Mouse (Mus musculus): ENCODE measurements around the gene Pcolce. TPM values are rescaled to one million over a fixed set of nuclear protein-coding genes. Genes with fewer than 3 reads are reported as not detected.

Gene Pcolce
- polyA plus RNA-seq, 1 experiment from 2014 or later, result 133 TPM

DNA sequence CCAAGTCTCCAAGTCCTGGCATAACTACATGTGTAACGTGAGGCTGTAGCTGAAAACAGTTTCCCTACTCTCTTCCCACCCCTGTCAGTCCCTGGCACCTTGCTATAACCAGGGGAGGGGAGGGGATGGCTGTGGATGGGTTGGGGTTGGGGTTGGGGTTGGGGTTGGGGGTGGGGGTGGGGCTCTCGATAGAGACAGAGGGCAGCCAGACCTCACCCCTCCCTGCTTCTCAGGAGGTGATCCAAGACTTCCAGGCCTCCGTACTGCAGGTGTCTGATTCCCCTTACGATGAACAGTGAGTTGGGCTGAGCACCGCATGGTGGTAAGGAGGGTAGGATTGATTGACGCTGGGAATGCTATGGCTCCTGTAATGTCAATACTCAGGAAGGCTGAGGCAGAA is 47.8 kb downstream of the Pcolce start:
- WGBS, result 67% methylated on average over 6 of the region's 6 CpGs
- DNase-seq (ENCODE audit: low spot score) (no peak), ATAC-seq (replicated peaks; ENCODE audit: insufficient number of reproducible peaks, low FRiP score, low TSS enrichment, low read depth) (no peak)
- Histone ChIP-seq H3K4me2 (ENCODE audit: low read depth, low read length) (no peak overlapping the region), H3K9ac (replicated peaks; ENCODE audit: low read length) (no peak overlapping the region), H3K4me3 (ENCODE audit: low read depth, low read length) (no peak overlapping the region), H3K9me3 (replicated peaks; ENCODE audit: control insufficient read depth, low read length) (no peaks in the 10 kb centered on the region), H3K27ac (replicated peaks; ENCODE audit: low read depth, low read length) (no peak overlapping the region), H3K27me3 (ENCODE audit: control insufficient read depth, insufficient read depth, low read length) (no peaks in the 10 kb centered on the region), H3K36me3 (replicated peaks; ENCODE audit: control insufficient read depth, insufficient read depth, low read depth, low read length) (no peaks in the 10 kb centered on the region), H3K4me1 (ENCODE audit: control insufficient read depth, insufficient read depth, low read length) (no peaks in the 10 kb centered on the region)

DNA sequence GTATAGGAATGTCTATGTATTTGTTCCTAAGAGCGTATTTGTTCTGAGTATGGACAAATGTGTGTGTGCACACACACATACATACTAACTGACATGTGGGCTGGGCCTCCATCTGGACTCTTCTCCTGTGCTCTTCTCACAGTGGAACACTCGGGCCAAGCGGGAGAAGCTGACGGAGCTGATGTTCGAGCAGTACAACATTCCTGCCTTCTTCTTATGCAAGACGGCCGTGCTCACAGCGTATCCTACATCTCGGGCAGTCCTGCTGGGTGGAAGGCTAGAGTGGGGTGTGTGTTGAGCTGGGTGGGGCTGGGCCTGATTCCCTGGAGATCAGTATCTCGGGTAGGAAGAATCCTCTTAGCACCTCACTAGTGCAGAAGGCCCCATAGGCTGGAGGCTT is 50.6 kb downstream of the Pcolce start:
- no peak for DNase-seq (ENCODE audit: low spot score)
- H3K4me2 ChIP-seq (ENCODE audit: low read depth, low read length), result no peak overlapping the region
- no peaks in the 10 kb centered on the region for H3K36me3 ChIP-seq (replicated peaks; ENCODE audit: control insufficient read depth, insufficient read depth, low read depth, low read length)
- no peaks in the 10 kb centered on the region for H3K9me3 ChIP-seq (replicated peaks; ENCODE audit: control insufficient read depth, low read length)
- ATAC-seq (replicated peaks; ENCODE audit: insufficient number of reproducible peaks, low FRiP score, low TSS enrichment, low read depth), result no peak
- H3K27me3 ChIP-seq (ENCODE audit: control insufficient read depth, insufficient read depth, low read length), result no peaks in the 10 kb centered on the region
- H3K9ac ChIP-seq (replicated peaks; ENCODE audit: low read length), result no peak overlapping the region
- no peaks in the 10 kb centered on the region for H3K4me1 ChIP-seq (ENCODE audit: control insufficient read depth, insufficient read depth, low read length)
- 68% methylated on average over 10 of the region's 10 CpGs for WGBS
- H3K4me3 ChIP-seq (ENCODE audit: low read depth, low read length), result no peak overlapping the region
- no peak overlapping the region for H3K27ac ChIP-seq (replicated peaks; ENCODE audit: low read depth, low read length)

DNA sequence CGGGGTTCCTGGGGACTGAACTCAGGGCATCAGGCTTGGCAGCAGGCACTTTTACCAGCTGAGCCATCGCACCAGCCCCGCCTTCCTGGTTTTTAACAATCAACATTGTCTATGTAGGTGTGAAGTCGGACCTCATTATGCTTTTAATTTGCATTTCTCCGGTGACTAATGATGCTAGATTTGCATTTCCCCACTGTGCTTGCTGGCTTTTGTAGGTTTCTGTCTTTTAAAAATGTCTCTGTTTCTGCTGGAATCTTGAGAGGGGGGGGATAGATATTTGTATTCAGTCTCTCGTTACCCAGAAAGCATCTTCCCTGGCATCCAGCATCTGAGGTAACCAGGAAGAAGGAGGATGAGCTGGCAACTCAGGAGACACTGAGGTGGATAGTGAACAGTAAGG is 52.0 kb downstream of the Pcolce start:
- Histone ChIP-seq H3K4me1 (ENCODE audit: control insufficient read depth, insufficient read depth, low read length) (no peaks in the 10 kb centered on the region), H3K36me3 (replicated peaks; ENCODE audit: control insufficient read depth, insufficient read depth, low read depth, low read length) (no peaks in the 10 kb centered on the region), H3K9ac (replicated peaks; ENCODE audit: low read length) (no peak overlapping the region), H3K9me3 (replicated peaks; ENCODE audit: control insufficient read depth, low read length) (no peaks in the 10 kb centered on the region), H3K4me2 (ENCODE audit: low read depth, low read length) (no peak overlapping the region), H3K27ac (replicated peaks; ENCODE audit: low read depth, low read length) (no peak overlapping the region), H3K27me3 (ENCODE audit: control insufficient read depth, insufficient read depth, low read length) (no peaks in the 10 kb centered on the region), H3K4me3 (ENCODE audit: low read depth, low read length) (no peak overlapping the region)
- 70% methylated on average over 6 of the region's 6 CpGs for WGBS
- DNase-seq (ENCODE audit: low spot score) (no peak), ATAC-seq (replicated peaks; ENCODE audit: insufficient number of reproducible peaks, low FRiP score, low TSS enrichment, low read depth) (no peak)

Other genes with a start within 250 kb of the Pcolce start
- 0.04 and 0.06 TPM in 2 replicates for gene Zan, start 136.7 kb downstream of the Pcolce start, polyA plus RNA-seq (2014; fragmentation: Nextera tagmentation; extraction: Ambion mirVana)
- gene Pop7, start 111.3 kb downstream of the Pcolce start, polyA plus RNA-seq (2014; fragmentation: Nextera tagmentation; extraction: Ambion mirVana), result 54.0 and 55.9 TPM in 2 replicates
- 8.5 and 8.7 TPM in 2 replicates for gene Gigyf1, start 95.2 kb downstream of the Pcolce start, polyA plus RNA-seq (2014; fragmentation: Nextera tagmentation; extraction: Ambion mirVana)
- 0.63 and 0.95 TPM in 2 replicates for gene Epo, start 80.5 kb downstream of the Pcolce start, polyA plus RNA-seq (2014; fragmentation: Nextera tagmentation; extraction: Ambion mirVana)
- gene Gnb2, start 80.3 kb downstream of the Pcolce start, polyA plus RNA-seq (2014; fragmentation: Nextera tagmentation; extraction: Ambion mirVana), result 352 and 367 TPM in 2 replicates
- 6.5 and 9.3 TPM in 2 replicates for gene Actl6b, start 60.3 kb downstream of the Pcolce start, polyA plus RNA-seq (2014; fragmentation: Nextera tagmentation; extraction: Ambion mirVana)
- gene Tfr2, start 43.9 kb downstream of the Pcolce start, polyA plus RNA-seq (2014; fragmentation: Nextera tagmentation; extraction: Ambion mirVana), result 0.91 and 1.1 TPM in 2 replicates
- gene Mospd3, start 12.7 kb downstream of the Pcolce start, polyA plus RNA-seq (2014; fragmentation: Nextera tagmentation; extraction: Ambion mirVana), result 17.4 and 19.4 TPM in 2 replicates
- gene Fbxo24, start 15.2 kb upstream of the Pcolce start, polyA plus RNA-seq (2014; fragmentation: Nextera tagmentation; extraction: Ambion mirVana), result 0.13 TPM in 1 of 2 replicates, not detected in the other
- 28.4 and 30.0 TPM in 2 replicates for gene Lrch4, start 15.3 kb upstream of the Pcolce start, polyA plus RNA-seq (2014; fragmentation: Nextera tagmentation; extraction: Ambion mirVana)
- gene Gm20605, start 15.4 kb upstream of the Pcolce start, polyA plus RNA-seq (2014; fragmentation: Nextera tagmentation; extraction: Ambion mirVana), result 3.7 and 4.8 TPM in 2 replicates
- 2.8 and 5.2 TPM in 2 replicates for gene Sap25, start 27.6 kb upstream of the Pcolce start, polyA plus RNA-seq (2014; fragmentation: Nextera tagmentation; extraction: Ambion mirVana)
- gene Irs3, start 31.9 kb upstream of the Pcolce start, polyA plus RNA-seq (2014; fragmentation: Nextera tagmentation; extraction: Ambion mirVana), result 0.10 and 0.53 TPM in 2 replicates
- gene Agfg2, start 70.9 kb upstream of the Pcolce start, polyA plus RNA-seq (2014; fragmentation: Nextera tagmentation; extraction: Ambion mirVana), result 11.8 and 11.9 TPM in 2 replicates
- gene Nyap1, start 127.8 kb upstream of the Pcolce start, polyA plus RNA-seq (2014; fragmentation: Nextera tagmentation; extraction: Ambion mirVana), result 1.6 and 2.5 TPM in 2 replicates
- 76.1 and 78.8 TPM in 2 replicates for gene Tsc22d4, start 131.9 kb upstream of the Pcolce start, polyA plus RNA-seq (2014; fragmentation: Nextera tagmentation; extraction: Ambion mirVana)
- gene Ppp1r35, start 165.1 kb upstream of the Pcolce start, polyA plus RNA-seq (2014; fragmentation: Nextera tagmentation; extraction: Ambion mirVana), result 57.6 and 65.1 TPM in 2 replicates
- 11.5 and 12.5 TPM in 2 replicates for gene Mepce, start 173.9 kb upstream of the Pcolce start, polyA plus RNA-seq (2014; fragmentation: Nextera tagmentation; extraction: Ambion mirVana)
- gene Zcwpw1, start 174.0 kb upstream of the Pcolce start, polyA plus RNA-seq (2014; fragmentation: Nextera tagmentation; extraction: Ambion mirVana), result 22.0 and 23.1 TPM in 2 replicates
- 0.28 TPM in 1 of 2 replicates, not detected in the other for gene Pilra, start 222.5 kb upstream of the Pcolce start, polyA plus RNA-seq (2014; fragmentation: Nextera tagmentation; extraction: Ambion mirVana)
- 0.40 TPM in 1 of 2 replicates, not detected in the other for gene Pilrb1, start 244.3 kb upstream of the Pcolce start, polyA plus RNA-seq (2014; fragmentation: Nextera tagmentation; extraction: Ambion mirVana)

Measured in embryonic facial prominence, embryonic 11.5 days (tissue).